Mouse (Mus musculus): Measurements from ENCODE around the gene Sdk2.

- TF ChIP-seq ZNF384 (IDR thresholded peaks at IDR 0.05; ENCODE audit: low read depth, low read length) (no peak), CTCF (IDR thresholded peaks at IDR 0.05 in 2 of 3, conservative IDR thresholded peaks at IDR 0.05 in 1 of 3; ENCODE audit: control insufficient read depth in 1 of 3, insufficient read depth in 1 of 3, low read depth in 2 of 3, low read length in 3 of 3, poor library complexity in 1 of 3, severe bottlenecking in 1 of 3) (no peak), NELFE (IDR thresholded peaks at IDR 0.05; ENCODE audit: low read depth, low read length) (no peak), CHD1 (IDR thresholded peaks at IDR 0.05; ENCODE audit: low read depth, low read length) (no peak), BHLHE40 (IDR thresholded peaks at IDR 0.05; ENCODE audit: borderline replicate concordance, low read depth, low read length) (no peak), HCFC1 (IDR thresholded peaks at IDR 0.05; ENCODE audit: low read depth, low read length) (no peak), NRF1 (IDR thresholded peaks at IDR 0.05; ENCODE audit: insufficient read depth, low read depth, low read length, poor library complexity, severe bottlenecking) (no peak), RAD21 (IDR thresholded peaks at IDR 0.05; ENCODE audit: low read depth, low read length) (no peak), USF2 (IDR thresholded peaks at IDR 0.05; ENCODE audit: borderline replicate concordance in 1 of 2, insufficient read depth in 1 of 2, low read depth in 1 of 2, low read length in 2 of 2) (no peak), POLR2A (IDR thresholded peaks at IDR 0.05; ENCODE audit: control insufficient read depth in 1 of 2, insufficient read depth in 1 of 2, low read depth in 1 of 2, low read length in 2 of 2, poor library complexity in 1 of 2) (no peak), GATA1 (IDR thresholded peaks at IDR 0.05; ENCODE audit: low read depth, low read length) (no peak)
Measured at GRCm38 (mm10) chr11:114004651-114005050, 62.2 kb downstream of the Sdk2 start.
